Mouse (Mus musculus) limb, embryonic 13.5 days (tissue): ENCODE measurements around the gene Rbms3. TPM values are rescaled to one million over a fixed set of nuclear protein-coding genes. Genes with fewer than 3 reads are reported as not detected.

Source experiments
- ATAC-seq: fragments of 200-750 bp; cut with Nextera tagmentation; 2 replicates; pipeline ENCODE4 v1.8.0; 2017; ENCODE audit warnings: low read depth, moderate number of reproducible peaks, moderate TSS enrichment; ENCODE audit not compliant: low FRiP score
- H3K27ac ChIP-seq: fragments of 300-500 bp; sonication (generic); 2 replicates; pipeline ENCODE4 v1.5.1; 2015; ENCODE audit warnings: inconsistent platforms, mild to moderate bottlenecking, moderate library complexity
- H3K27me3 ChIP-seq: fragments of 300-500 bp; sonication (generic); 2 replicates; pipeline ENCODE4 v1.6.1; 2015; ENCODE audit warnings: mild to moderate bottlenecking, inconsistent platforms
- H3K36me3 ChIP-seq: fragments of 300-500 bp; sonication (generic); 2 replicates; pipeline ENCODE4 v1.6.1; 2015; ENCODE audit warnings: inconsistent platforms, mild to moderate bottlenecking, moderate library complexity
- H3K4me1 ChIP-seq: fragments of 300-500 bp; sonication (generic); 2 replicates; pipeline ENCODE4 v1.6.1; 2015; ENCODE audit warnings: inconsistent platforms
- H3K4me2 ChIP-seq: fragments of 300-500 bp; sonication (generic); replicated peaks from 2 replicates; pipeline ENCODE4 v1.6.1; 2015; ENCODE audit warnings: inconsistent platforms, mild to moderate bottlenecking, moderate library complexity
- H3K4me3 ChIP-seq: fragments of 300-500 bp; sonication (generic); 2 replicates; pipeline ENCODE4 v1.5.1; 2015; ENCODE audit warnings: moderate library complexity, mild to moderate bottlenecking, inconsistent platforms
- H3K9ac ChIP-seq: fragments of 300-500 bp; sonication (generic); 2 replicates; pipeline ENCODE4 v1.6.1; 2015; ENCODE audit warnings: mild to moderate bottlenecking, inconsistent platforms
- H3K9me3 ChIP-seq: fragments of 300-500 bp; sonication (generic); 2 replicates; pipeline ENCODE4 v1.6.1; 2016; ENCODE audit warnings: inconsistent platforms
- WGBS: fragments of 180-500 bp; shearing (Covaris S2); methylation state at CpG from one replicate; pipeline ENCODE4 v1.1.7; 2015; 5-methylcytosine and 5-hydroxymethylcytosine counted together
- polyA plus RNA-seq: library from polyadenylated mRNA; unstranded; fragments of >200 nt; fragmentation: Nextera tagmentation; extraction: Ambion mirVana; gene quantifications from 2 replicates; pipeline ENCODE4 v1.2.1, GENCODE M21; 2015

Gene Rbms3
- polyA plus RNA-seq, 1 experiment from 2014 or later, result 101 TPM

GRCm38 (mm10) chr9:117079471-117079870, 550.2 kb downstream of the Rbms3 start:
- Histone ChIP-seq H3K4me3 (no peak overlapping the region), H3K9me3 (no peaks in the 10 kb centered on the region), H3K9ac (no peak overlapping the region), H3K4me1 (peaks cover 35% of the 10 kb centered on the region), H3K36me3 (peaks cover 6% of the 10 kb centered on the region), H3K27ac (no peak overlapping the region), H3K27me3 (no peaks in the 10 kb centered on the region), H3K4me2 (no peak overlapping the region)
- 78% methylated on average over 8 of the region's 8 CpGs for WGBS
- ATAC-seq, result no peak

- no peak for ATAC-seq
- peak overlapping the region; percentile 24; the same call in 1 of the 2 replicates for H3K27ac ChIP-seq
Measured at GRCm38 (mm10) chr9:117077548-117077947, 552.2 kb downstream of the Rbms3 start.

DNA sequence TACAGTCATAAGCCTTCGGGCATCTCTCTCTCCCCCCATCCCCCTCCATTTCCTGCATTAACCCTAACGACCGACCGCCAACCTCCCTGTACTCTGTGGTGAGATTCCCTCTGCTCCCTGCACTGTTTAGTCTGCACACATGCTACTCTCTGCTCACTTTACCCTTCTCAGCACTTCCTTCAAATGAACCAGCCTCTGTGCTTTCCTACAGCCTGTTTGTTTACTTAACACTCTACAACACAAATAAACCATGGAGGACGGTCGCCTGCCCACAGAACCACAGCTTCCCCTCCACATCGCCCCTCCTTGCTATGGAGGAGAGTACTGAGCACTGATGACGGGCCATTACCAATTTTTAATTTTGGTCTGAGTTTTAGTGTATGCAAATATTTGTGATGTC, 552.9 kb downstream of the Rbms3 start:
- no peak for ATAC-seq
- 44% methylated on average over 8 of the region's 8 CpGs for WGBS
- Histone ChIP-seq H3K4me1 (peaks cover 55% of the 10 kb centered on the region), H3K9ac (no peak overlapping the region), H3K36me3 (peaks cover 3% of the 10 kb centered on the region), H3K27ac (no peak overlapping the region), H3K27me3 (no peaks in the 10 kb centered on the region), H3K4me3 (no peak overlapping the region), H3K9me3 (no peaks in the 10 kb centered on the region), H3K4me2 (no peak overlapping the region)

More at GRCm38 (mm10) chr9:117077548-117077947, 552.2 kb downstream of the Rbms3 start:
- H3K9me3 ChIP-seq, result no peaks in the 10 kb centered on the region
- peaks cover 49% of the 10 kb centered on the region for H3K4me1 ChIP-seq
- WGBS, result 27% methylated on average over 7 of the region's 7 CpGs
- H3K36me3 ChIP-seq, result peaks cover 3% of the 10 kb centered on the region
- H3K27me3 ChIP-seq, result no peaks in the 10 kb centered on the region
- H3K4me3 ChIP-seq, result no peak overlapping the region
- H3K4me2 ChIP-seq, result 0 out of 2 replicates have a peak overlapping the region, but pooled peaks have one; percentile 1
- no peak overlapping the region for H3K9ac ChIP-seq

DNA sequence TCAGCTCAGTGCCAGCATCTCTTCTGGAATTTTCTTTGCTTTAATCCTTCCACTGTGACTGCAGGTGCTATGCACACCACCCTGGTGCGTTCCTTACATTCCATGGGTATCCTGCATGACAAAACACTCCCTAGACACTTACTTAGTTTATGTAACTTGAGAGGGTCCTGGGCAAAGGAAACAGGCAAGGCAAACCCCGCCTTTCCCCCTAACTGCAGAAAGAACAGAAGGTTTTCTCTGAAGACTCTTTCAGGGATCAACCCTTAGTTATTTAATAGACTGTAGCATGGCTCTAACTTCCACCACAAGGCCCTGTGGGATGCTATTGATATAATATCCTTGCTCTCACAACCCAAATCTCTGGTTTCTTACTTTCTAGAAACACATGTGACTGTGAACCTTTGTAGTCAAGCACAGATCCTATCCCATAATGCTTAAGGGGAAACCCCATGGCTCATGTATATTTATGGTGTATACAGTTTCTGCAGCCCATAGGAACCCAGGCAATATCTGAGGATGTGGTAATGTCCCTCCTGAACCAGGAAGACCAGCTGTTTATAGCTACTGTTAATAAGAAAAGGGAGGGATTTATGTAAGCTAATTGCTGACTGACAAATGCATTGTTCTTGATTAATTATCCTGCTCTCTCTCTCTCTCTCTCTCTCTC, 557.1 kb downstream of the Rbms3 start:
- Histone ChIP-seq H3K27ac (peak overlapping the region; percentile 55; the same call in 1 of the 2 replicates), H3K9me3 (no peaks in the 10 kb centered on the region)
- 9% methylated on average over 2 of the region's 2 CpGs for WGBS

DNA sequence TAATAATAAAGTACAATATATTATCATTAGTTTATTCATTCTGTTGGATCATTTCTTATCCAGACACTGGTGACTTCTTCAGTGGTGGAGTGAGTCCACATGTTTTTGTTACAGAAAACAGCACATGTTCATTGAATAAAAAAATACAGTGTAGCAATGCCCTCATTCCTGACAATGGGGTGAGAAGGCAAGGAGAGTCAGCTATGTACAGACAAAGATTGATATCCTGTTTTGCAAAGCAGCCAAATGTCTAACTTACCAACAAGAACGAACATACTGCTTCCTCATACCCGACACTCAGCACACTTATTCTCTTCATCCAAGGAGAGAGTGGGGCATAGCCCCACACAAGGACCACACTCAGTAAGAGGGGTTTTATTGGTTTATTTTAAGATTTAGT, 559.1 kb downstream of the Rbms3 start:
- Histone ChIP-seq H3K4me2 (no peak overlapping the region), H3K27me3 (no peaks in the 10 kb centered on the region), H3K36me3 (peaks cover 4% of the 10 kb centered on the region), H3K9me3 (no peaks in the 10 kb centered on the region), H3K27ac (no peak overlapping the region), H3K9ac (no peak overlapping the region), H3K4me3 (no peak overlapping the region), H3K4me1 (peaks cover 21% of the 10 kb centered on the region)
- 87% methylated on average over 2 of the region's 2 CpGs for WGBS
- ATAC-seq, result no peak

More for the DNA sequence above, 557.1 kb downstream of the Rbms3 start:
- no peaks in the 10 kb centered on the region for H3K27me3 ChIP-seq
- no peak overlapping the region for H3K9ac ChIP-seq
- H3K4me2 ChIP-seq, result no peak overlapping the region
- no peak overlapping the region for H3K4me3 ChIP-seq
- peaks cover 31% of the 10 kb centered on the region for H3K4me1 ChIP-seq
- ATAC-seq, result peak; percentile 83
- no peaks in the 10 kb centered on the region for H3K36me3 ChIP-seq

- ATAC-seq, result no peak
- Histone ChIP-seq H3K4me1 (peaks cover 22% of the 10 kb centered on the region), H3K36me3 (peaks cover 4% of the 10 kb centered on the region), H3K4me2 (no peak overlapping the region), H3K27ac (no peak overlapping the region), H3K9me3 (no peaks in the 10 kb centered on the region), H3K9ac (no peak overlapping the region), H3K27me3 (no peaks in the 10 kb centered on the region), H3K4me3 (no peak overlapping the region)
- 81% methylated on average over 1 of the region's 1 CpGs for WGBS
Measured at GRCm38 (mm10) chr9:117069232-117069631, 560.5 kb downstream of the Rbms3 start.

DNA sequence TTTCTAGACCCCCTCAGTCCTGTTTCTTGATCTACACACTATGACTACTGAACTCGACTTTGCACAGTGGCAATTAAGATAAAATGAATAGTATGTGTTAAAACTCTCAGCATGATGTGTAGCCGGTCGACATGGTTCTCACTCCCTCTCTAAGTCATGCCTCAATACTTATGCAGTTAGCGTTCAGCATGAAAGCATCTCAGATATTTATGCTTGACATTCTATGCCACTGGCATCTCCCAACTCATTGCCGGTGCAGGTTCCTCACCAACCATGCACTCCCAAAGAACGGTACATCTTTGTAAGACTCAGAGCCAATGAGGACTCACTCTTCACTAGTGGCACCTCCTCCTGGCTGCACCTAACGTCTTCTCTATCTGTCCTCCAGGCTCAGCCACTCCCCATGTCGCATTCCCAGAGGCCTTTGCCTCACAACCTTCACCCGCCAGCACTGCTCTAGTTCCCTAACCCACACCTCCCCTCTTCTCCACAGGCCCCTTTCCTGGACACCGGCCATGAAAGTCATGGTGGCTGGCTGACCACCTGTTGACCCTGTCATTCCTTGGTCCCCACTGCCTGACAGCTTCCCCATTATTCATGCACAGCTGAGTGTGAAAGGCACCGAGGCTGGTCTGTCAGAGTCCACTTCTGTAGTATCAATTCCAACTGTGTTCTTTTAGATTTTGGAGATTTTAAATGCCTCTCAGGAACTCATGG, 561.9 kb downstream of the Rbms3 start:
- 83% methylated on average over 11 of the region's 11 CpGs for WGBS

DNA sequence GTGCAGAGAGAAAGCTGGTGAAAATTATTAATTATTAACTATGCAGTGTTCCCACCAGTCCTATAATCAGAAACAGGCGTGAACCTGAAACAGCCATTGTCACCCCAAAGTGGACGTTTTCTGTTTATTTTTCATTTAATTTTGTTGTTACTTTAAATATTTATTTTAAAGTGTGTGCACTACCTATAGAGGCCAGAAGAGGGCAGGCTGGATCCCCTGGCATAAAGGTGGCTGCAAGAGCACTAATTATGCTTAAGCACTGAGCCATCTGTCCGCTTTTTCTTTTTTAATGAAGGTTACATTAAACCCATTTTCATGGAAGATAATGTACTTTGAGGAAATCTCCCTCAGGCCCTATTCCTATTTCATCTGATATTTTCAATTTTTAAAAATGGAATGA, 563.2 kb downstream of the Rbms3 start:
- H3K4me3 ChIP-seq, result no peak overlapping the region
- no peaks in the 10 kb centered on the region for H3K9me3 ChIP-seq
- ATAC-seq, result no peak
- H3K27me3 ChIP-seq, result no peaks in the 10 kb centered on the region
- WGBS, result 81% methylated on average over 3 of the region's 3 CpGs
- no peak overlapping the region for H3K27ac ChIP-seq
- peaks cover 4% of the 10 kb centered on the region for H3K36me3 ChIP-seq
- no peak overlapping the region for H3K9ac ChIP-seq
- H3K4me1 ChIP-seq, result peaks cover 7% of the 10 kb centered on the region
- H3K4me2 ChIP-seq, result no peak overlapping the region

More for the DNA sequence above, 561.9 kb downstream of the Rbms3 start:
- H3K27me3 ChIP-seq, result no peaks in the 10 kb centered on the region
- peaks cover 17% of the 10 kb centered on the region for H3K4me1 ChIP-seq
- H3K36me3 ChIP-seq, result peaks cover 4% of the 10 kb centered on the region
- no peak overlapping the region for H3K4me2 ChIP-seq
- no peak overlapping the region for H3K9ac ChIP-seq
- peak; percentile 26; the same call in 1 of the 2 replicates for ATAC-seq
- H3K9me3 ChIP-seq, result no peaks in the 10 kb centered on the region
- H3K4me3 ChIP-seq, result no peak overlapping the region
- no peak overlapping the region for H3K27ac ChIP-seq

- no peak for ATAC-seq
- H3K4me1 ChIP-seq, result peaks cover 7% of the 10 kb centered on the region
- H3K27me3 ChIP-seq, result no peaks in the 10 kb centered on the region
- 84% methylated on average over 6 of the region's 6 CpGs for WGBS
- no peak overlapping the region for H3K4me3 ChIP-seq
- H3K27ac ChIP-seq, result no peak overlapping the region
- H3K9me3 ChIP-seq, result no peaks in the 10 kb centered on the region
- H3K36me3 ChIP-seq, result peaks cover 4% of the 10 kb centered on the region
- no peak overlapping the region for H3K9ac ChIP-seq
- no peak overlapping the region for H3K4me2 ChIP-seq
Measured at GRCm38 (mm10) chr9:117065601-117066000, 564.1 kb downstream of the Rbms3 start.

GRCm38 (mm10) chr9:117059586-117059985, 570.1 kb downstream of the Rbms3 start:
- ATAC-seq, result no peak
- no peak overlapping the region for H3K4me3 ChIP-seq
- H3K27me3 ChIP-seq, result no peaks in the 10 kb centered on the region
- H3K27ac ChIP-seq, result no peak overlapping the region
- no peak overlapping the region for H3K9ac ChIP-seq
- 78% methylated on average over 1 of the region's 1 CpGs for WGBS
- no peak overlapping the region for H3K4me2 ChIP-seq
- H3K36me3 ChIP-seq, result peaks cover 7% of the 10 kb centered on the region
- H3K4me1 ChIP-seq, result peaks cover 7% of the 10 kb centered on the region
- no peaks in the 10 kb centered on the region for H3K9me3 ChIP-seq

GRCm38 (mm10) chr9:117059135-117059534, 570.6 kb downstream of the Rbms3 start:
- no peaks in the 10 kb centered on the region for H3K27me3 ChIP-seq
- no peak overlapping the region for H3K4me3 ChIP-seq
- peaks cover 6% of the 10 kb centered on the region for H3K4me1 ChIP-seq
- H3K4me2 ChIP-seq, result no peak overlapping the region
- no peak overlapping the region for H3K27ac ChIP-seq
- WGBS, result 89% methylated on average over 6 of the region's 6 CpGs
- H3K9ac ChIP-seq, result no peak overlapping the region
- peaks cover 7% of the 10 kb centered on the region for H3K36me3 ChIP-seq
- H3K9me3 ChIP-seq, result no peaks in the 10 kb centered on the region
- ATAC-seq, result no peak

- no peak overlapping the region for H3K27ac ChIP-seq
- H3K4me1 ChIP-seq, result no peaks in the 10 kb centered on the region
- H3K9ac ChIP-seq, result no peak overlapping the region
- peaks cover 6% of the 10 kb centered on the region; the same call in 1 of the 2 replicates for H3K9me3 ChIP-seq
- no peak for ATAC-seq
- no peak overlapping the region for H3K4me2 ChIP-seq
- H3K27me3 ChIP-seq, result no peaks in the 10 kb centered on the region
- 97% methylated on average over 2 of the region's 2 CpGs for WGBS
- no peak overlapping the region for H3K4me3 ChIP-seq
- H3K36me3 ChIP-seq, result peaks cover 29% of the 10 kb centered on the region
Measured at GRCm38 (mm10) chr9:117051935-117052334, 577.8 kb downstream of the Rbms3 start.
